Mouse (Mus musculus): ENCODE results near the gene Ndufa4.

- TF ChIP-seq POLR2A (IDR thresholded peaks at IDR 0.05; ENCODE audit: control insufficient read depth, extremely low read depth, insufficient read depth, low read length, poor library complexity): no peak
- no peak for TF ChIP-seq CTCF (IDR thresholded peaks at IDR 0.05; ENCODE audit: borderline replicate concordance, control insufficient read depth, extremely low read depth, insufficient read depth, low read length, poor library complexity)
Measured at GRCm38 (mm10) chr6:11926082-11926595, 18.8 kb upstream of the Ndufa4 start.

All from thymus, adult 2 months (tissue).